Mouse (Mus musculus) bone marrow, adult 2 months (tissue): ENCODE measurements around the gene Miip. TPM values are rescaled to one million over a fixed set of nuclear protein-coding genes. Genes with fewer than 3 reads are reported as not detected.
A peak's percentile ranks its signal among the peaks of the same experiment; 100 is the strongest.
"Not testable (repeated sequence)": the region's sequence is repeated elsewhere in the genome, so short reads cannot be mapped to it uniquely, and the experiment has no call there.

Source experiments
- H3K27ac ChIP-seq: fragments of 200-500 bp; 2 replicates; pipeline ENCODE4 v1.5.1; 2012; ENCODE audit warnings: low read depth, mild to moderate bottlenecking, control low read depth, inconsistent platforms, low read length; ENCODE audit not compliant: control insufficient read depth, poor library complexity, insufficient read depth
- H3K4me1 ChIP-seq: fragments of 200-500 bp; 2 replicates; pipeline ENCODE4 v1.6.1; 2011; ENCODE audit warnings: low read length; ENCODE audit not compliant: control insufficient read depth, insufficient read depth
- H3K4me3 ChIP-seq: fragments of 200-500 bp; replicated peaks from 2 replicates; pipeline ENCODE3; 2011; ENCODE audit warnings: mild to moderate bottlenecking, low read depth, low read length, control low read depth; ENCODE audit not compliant: control insufficient read depth
- CTCF ChIP-seq: fragments of 200-500 bp; IDR thresholded peaks from 2 replicates; pipeline ENCODE4 v1.5.1; 2011; ENCODE audit warnings: low read length, control low read depth; ENCODE audit not compliant: control insufficient read depth, insufficient read depth
- POLR2A ChIP-seq: fragments of 200-500 bp; IDR thresholded peaks from 2 replicates; pipeline ENCODE4 v1.6.1; 2011; ENCODE audit warnings: low read depth, mild to moderate bottlenecking, control low read depth, low read length, borderline replicate concordance; ENCODE audit not compliant: control insufficient read depth
- WGBS: fragments of 180-500 bp; shearing (Covaris S2); methylation state at CpG from one replicate; pipeline ENCODE4 v1.1.7; 2018; 5-methylcytosine and 5-hydroxymethylcytosine counted together
- polyA plus RNA-seq: library from polyadenylated mRNA; stranded (reverse); fragments of >200 nt; gene quantifications from 2 replicates; pipeline ENCODE4 v1.2.4, GENCODE M21; 2011; ENCODE audit warnings: low replicate concordance; ENCODE audit not compliant: missing spikeins, insufficient read depth, insufficient read length

The Miip gene
- polyA plus RNA-seq, 1 experiment, result 129 TPM

DNA sequence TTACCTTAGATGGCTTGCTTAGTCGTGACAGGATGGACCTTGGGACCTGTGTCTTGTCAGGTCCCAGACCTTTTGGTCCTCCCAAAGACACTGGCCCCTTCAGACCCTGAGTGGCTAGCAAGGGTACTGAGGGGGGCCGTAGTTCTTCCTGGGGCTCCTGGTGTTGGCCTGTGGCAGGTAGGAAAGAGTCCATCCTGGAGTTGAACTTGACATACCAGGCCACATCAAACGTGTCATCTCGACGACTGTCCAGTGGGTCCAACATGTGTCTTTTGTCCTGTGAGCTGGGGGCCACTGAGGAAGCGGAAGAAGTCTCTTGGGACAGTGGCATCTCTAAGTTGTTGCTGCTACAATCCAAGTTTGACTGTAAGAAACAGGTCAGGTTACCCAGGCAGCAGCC, 3.0 kb downstream of the Miip start:
- WGBS, result 92% methylated on average over 6 of the region's 6 CpGs
- no peak overlapping the region for H3K27ac ChIP-seq
- no peak overlapping the region for H3K4me3 ChIP-seq
- peaks cover 3% of the 10 kb centered on the region; the same call in 1 of the 2 replicates for H3K4me1 ChIP-seq
- TF ChIP-seq CTCF, result no peak
- TF ChIP-seq POLR2A, result no peak

DNA sequence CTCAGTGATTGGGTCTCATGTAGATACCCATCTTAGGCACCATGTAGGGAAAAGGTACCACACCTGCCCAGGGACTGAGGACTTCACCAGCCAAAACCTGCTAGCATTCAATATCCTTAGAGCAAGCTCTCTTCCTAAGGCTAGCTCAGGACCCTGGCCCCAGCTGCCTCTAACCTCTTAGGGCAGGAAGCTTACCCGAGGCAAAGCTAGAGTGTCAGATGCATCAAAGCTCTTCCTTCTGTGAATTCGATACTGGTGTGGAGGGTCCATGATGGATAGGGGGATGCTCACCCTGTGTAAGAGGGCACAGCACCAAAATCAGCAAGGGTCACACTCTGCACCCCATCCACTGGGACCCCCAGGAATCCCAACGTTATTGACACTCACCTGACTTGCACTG, 6.6 kb downstream of the Miip start:
- H3K27ac ChIP-seq, result no peak overlapping the region
- H3K4me1 ChIP-seq, result no peaks in the 10 kb centered on the region
- 84% methylated on average over 3 of the region's 3 CpGs for WGBS
- TF ChIP-seq POLR2A (no peak), CTCF (no peak)
- no peak overlapping the region for H3K4me3 ChIP-seq

DNA sequence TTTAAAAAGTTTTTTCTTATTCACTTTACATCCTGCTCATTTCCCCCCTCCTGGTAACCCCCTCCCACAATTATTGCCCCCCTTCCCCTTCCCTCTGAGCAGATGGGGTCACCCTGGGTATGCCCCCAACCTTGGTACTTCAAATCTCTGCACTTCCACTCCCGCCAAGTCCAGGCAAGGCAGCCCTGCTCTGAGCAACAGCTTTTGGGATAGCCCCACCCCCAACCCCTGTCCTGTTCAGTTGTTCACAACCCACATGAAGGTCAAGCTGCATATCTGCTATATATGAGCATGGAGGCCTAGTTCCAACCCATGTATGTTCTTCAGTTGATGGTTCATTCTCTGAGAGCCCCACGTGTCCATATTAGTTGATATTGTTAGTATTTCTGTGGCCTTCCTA, 17.8 kb downstream of the Miip start:
- Histone ChIP-seq H3K27ac (no peak overlapping the region), H3K4me1 (no peaks in the 10 kb centered on the region), H3K4me3 (no peak overlapping the region)
- 75% methylated on average over 2 of the region's 2 CpGs for WGBS
- no peak for TF ChIP-seq POLR2A
- TF ChIP-seq CTCF, result no peak

DNA sequence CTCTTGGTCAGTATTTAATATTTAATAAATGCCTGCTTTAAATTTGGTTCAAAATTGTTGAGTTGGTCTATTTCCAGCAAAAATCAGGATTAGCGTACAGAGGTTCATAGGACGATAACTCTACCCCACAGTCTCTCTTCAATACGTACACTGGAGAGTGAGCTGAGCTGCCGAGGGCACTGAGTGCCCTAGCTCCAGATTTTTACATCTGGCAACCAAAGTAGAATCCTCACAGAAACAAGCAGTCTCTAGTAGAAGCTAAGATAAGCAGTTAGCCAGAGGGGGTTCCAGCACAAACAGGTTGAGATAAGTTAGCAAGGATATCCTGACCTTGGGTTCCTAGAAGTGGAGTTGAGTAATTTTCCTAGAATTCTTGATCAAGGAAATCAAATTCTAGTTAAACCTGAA, 20.0 kb downstream of the Miip start:
- Histone ChIP-seq H3K4me3 (peak overlapping the region; percentile 100), H3K4me1 (no peaks in the 10 kb centered on the region), H3K27ac (no peak overlapping the region)
- TF ChIP-seq CTCF (no peak), POLR2A (no peak)
- 0% methylated on average over 4 of the region's 4 CpGs for WGBS

DNA sequence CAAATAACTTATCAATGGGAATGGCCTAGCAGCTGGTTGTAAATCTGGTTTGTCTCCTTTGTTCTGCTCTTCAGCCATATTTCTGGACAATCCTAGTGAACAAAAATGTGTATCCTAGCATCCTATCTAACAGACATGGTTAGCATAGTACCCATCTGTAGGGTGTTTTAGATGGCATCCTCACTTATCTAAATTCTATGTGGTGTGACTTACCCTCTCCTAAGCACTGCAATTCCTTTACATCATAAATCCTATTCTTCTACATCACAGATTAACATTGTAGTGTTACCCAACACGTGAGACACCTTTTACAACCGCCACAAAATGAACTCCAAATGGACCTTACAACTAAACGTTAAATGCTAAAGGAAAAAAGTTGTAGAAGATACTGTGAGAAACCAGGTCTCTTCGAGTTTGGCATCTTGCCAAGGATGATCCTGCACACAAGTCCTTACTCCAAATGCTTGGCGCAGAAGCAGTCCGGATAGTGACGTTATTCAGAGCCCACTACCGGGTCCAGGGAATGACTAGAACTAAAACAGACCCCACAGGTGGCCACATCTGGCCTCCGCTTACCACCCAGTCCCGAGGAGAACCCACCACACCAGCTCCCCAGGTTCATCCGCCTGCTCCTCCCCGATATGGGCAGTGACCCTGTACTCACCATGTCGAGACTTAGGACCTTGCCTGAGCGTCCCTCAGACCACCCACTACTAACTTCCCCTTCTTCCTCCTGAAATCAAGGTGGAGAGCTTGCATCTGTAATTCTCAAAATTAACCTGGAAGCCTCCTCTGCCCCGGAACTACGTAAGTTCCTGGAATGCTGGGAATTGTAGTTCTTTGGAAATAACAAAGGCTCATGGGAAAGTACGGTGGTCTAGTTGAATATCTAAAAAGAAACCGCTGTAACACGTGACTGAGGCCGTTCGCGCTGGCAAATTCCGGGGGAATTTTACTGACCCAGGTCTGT, 20.7 kb downstream of the Miip start, which contains the start of gene Zfp933:
Gene Zfp933 (minus strand): TSS at position 753 of the 970 bp plus-strand sequence.
- Histone ChIP-seq H3K4me3 (peak within 1 kb of the TSS; percentile 100), H3K4me1 (no peaks in the 10 kb centered on the region), H3K27ac (peak within 1 kb of the TSS; percentile 15; the same call in 1 of the 2 replicates)
- TF ChIP-seq POLR2A (no peak), CTCF (no peak)
- WGBS, result 2% methylated on average over 23 of the region's 23 CpGs

DNA sequence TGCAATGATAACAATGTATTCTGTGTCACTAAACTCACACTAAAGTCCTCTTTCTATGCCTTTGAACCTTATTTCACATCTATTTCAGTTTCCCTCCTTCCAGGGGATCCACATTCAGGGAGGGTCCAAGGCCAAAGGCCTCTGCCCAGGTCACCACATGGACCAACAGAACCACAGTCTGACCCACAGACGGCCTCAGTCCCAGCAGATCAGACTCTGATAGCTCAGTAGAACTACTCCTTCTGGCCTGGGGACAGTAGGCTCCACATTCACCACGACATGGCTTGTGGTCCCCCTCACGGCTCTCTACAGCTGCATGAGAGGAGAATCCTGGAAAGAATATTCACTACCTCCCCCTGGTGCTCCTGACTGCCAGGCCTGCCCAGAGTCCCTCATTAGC, 25.7 kb downstream of the Miip start:
- TF ChIP-seq CTCF (no peak), POLR2A (no peak)
- no peaks in the 10 kb centered on the region for H3K4me1 ChIP-seq
- H3K27ac ChIP-seq, result no peak overlapping the region
- WGBS, result 90% methylated on average over 3 of the region's 3 CpGs
- H3K4me3 ChIP-seq, result no peak overlapping the region

DNA sequence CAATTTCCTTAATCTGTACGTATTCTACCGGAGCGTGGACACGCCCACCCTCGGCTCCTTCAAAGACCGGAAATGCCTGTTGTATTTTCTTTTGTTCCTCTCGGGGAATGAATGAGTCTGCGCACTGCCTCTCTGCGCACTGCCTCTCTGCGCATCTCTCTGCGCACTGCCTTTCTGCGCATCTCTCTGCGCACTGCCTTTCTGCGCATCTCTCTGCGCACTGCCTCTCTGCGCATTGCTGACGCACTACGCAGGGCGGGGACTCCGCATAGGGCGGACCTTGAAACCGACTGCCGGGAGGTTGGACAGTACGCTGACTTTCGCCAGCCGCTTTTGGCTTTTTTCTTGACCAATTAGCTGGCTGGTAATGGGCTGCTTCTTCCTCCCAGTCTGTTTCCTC, 29.3 kb downstream of the Miip start:
- not testable (repeated sequence) for H3K27ac ChIP-seq, H3K4me3 ChIP-seq, H3K4me1 ChIP-seq
- WGBS, result 93% methylated on average over 21 of the region's 26 CpGs

DNA sequence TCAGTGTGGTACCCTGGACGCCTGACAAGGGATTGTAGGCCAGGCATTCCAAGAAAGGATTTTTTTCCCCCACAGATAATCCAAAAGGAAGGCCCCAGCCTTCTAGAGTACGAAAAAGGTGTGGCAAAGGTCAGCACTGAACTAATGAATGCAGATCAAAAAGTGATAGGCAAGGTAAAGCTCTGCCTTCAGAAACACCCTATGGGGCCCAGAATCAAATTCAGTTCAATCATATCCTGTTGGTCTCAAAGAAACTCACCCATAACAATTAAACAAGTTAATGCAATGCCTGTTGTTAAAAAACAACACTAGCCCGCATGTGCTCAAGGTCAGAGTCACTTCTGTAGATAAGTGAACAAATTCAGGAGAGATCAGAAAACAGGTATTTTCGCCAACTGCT, 44.2 kb downstream of the Miip start:
- Histone ChIP-seq H3K4me1 (no peaks in the 10 kb centered on the region), H3K27ac (no peak overlapping the region), H3K4me3 (no peak overlapping the region)
- TF ChIP-seq POLR2A (no peak), CTCF (no peak)
- 83% methylated on average over 4 of the region's 4 CpGs for WGBS

DNA sequence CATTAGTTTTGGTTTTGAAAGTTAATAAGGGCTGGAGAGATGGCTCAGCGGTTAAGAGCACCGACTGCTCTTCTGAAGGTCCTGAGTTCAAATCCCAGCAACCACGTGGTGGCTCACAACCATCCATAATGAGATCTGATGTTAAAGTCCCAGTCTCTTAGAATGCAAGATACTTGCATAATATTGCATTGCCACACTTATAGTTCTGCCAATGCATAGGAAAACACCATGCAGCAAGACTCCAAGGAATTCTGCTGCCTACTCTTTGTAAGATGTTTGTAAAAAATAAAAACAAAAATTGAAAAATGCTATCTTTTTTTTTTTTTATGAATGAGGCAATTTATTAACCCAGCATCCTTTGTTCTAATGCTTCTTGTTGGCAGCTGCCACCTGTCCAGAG, 47.2 kb downstream of the Miip start:
- H3K4me1 ChIP-seq, H3K27ac ChIP-seq, H3K4me3 ChIP-seq: not testable (repeated sequence)
- 82% methylated on average over 3 of the region's 3 CpGs for WGBS

DNA sequence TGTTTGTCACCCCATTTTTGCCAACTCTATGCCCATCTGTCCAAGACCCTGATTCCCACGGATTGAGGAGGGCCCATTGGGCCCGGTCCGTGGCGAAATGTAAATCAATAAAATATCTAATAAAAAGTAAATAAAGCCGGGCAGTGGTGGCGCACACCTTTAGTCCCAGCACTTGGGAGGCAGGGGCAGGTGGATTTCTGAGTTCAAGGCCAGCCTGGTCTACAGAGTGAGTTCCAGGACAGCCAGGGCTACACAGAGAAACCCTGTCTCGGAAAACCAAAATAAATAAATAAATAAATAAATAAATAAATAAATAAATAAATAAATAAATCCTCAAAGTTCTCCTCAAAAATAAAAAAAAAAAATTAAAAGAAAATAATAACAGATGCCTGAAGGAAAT, 49.0 kb downstream of the Miip start:
- H3K4me1 ChIP-seq, H3K4me3 ChIP-seq, H3K27ac ChIP-seq: not testable (repeated sequence)
- 81% methylated on average over 7 of the region's 7 CpGs for WGBS
